Mouse (Mus musculus): Measurements from ENCODE around the gene Rsc1a1. TPM values are rescaled to one million over a fixed set of nuclear protein-coding genes. Genes with fewer than 3 reads are reported as not detected.

Rsc1a1 gene
- polyA plus RNA-seq, 1 experiment from 2014 or later, result not detected

GRCm38 (mm10) chr4:141663122-141663931, 22.1 kb downstream of the Rsc1a1 start:
- Histone ChIP-seq H3K4me2 (replicated peaks) (peak overlapping the region; percentile 69), H3K9me3 (no peaks in the 10 kb centered on the region), H3K27me3 (no peaks in the 10 kb centered on the region), H3K9ac (replicated peaks) (peak overlapping the region; percentile 94), H3K36me3 (no peaks in the 10 kb centered on the region; the same call in 1 of the 2 replicates), H3K27ac (replicated peaks) (peak overlapping the region; percentile 74), H3K4me1 (peaks cover 17% of the 10 kb centered on the region), H3K4me3 (peak overlapping the region; percentile 93)
- WGBS, result 4% methylated on average over 46 of the region's 47 CpGs
- peak; percentile 33 for ATAC-seq (replicated peaks)

- H3K9me3 ChIP-seq, result no peaks in the 10 kb centered on the region
- WGBS, result 85% methylated on average over 11 of the region's 11 CpGs
- H3K27me3 ChIP-seq, result no peaks in the 10 kb centered on the region
- H3K4me2 ChIP-seq (replicated peaks), result no peak overlapping the region
- no peak for ATAC-seq (replicated peaks)
- no peaks in the 10 kb centered on the region; the same call in 1 of the 2 replicates for H3K36me3 ChIP-seq
- H3K4me3 ChIP-seq, result no peak overlapping the region
- no peak overlapping the region for H3K27ac ChIP-seq (replicated peaks)
- peaks cover 17% of the 10 kb centered on the region for H3K4me1 ChIP-seq
- H3K9ac ChIP-seq (replicated peaks), result no peak overlapping the region
These were observed 24.5 kb downstream of the Rsc1a1 start for GRCm38 (mm10) chr4:141660884-141661283.

- Histone ChIP-seq H3K4me1 (peaks cover 13% of the 10 kb centered on the region), H3K27me3 (no peaks in the 10 kb centered on the region), H3K4me3 (no peak overlapping the region), H3K4me2 (replicated peaks) (no peak overlapping the region), H3K9me3 (no peaks in the 10 kb centered on the region), H3K27ac (replicated peaks) (no peak overlapping the region), H3K36me3 (no peaks in the 10 kb centered on the region; the same call in 1 of the 2 replicates), H3K9ac (replicated peaks) (no peak overlapping the region)
- ATAC-seq (replicated peaks), result no peak
- WGBS, result 72% methylated on average over 4 of the region's 4 CpGs
These were observed 25.7 kb downstream of the Rsc1a1 start for GRCm38 (mm10) chr4:141659739-141660138.

GRCm38 (mm10) chr4:141658846-141659484, 26.4 kb downstream of the Rsc1a1 start:
- Histone ChIP-seq H3K27me3 (no peaks in the 10 kb centered on the region), H3K9me3 (no peaks in the 10 kb centered on the region), H3K36me3 (no peaks in the 10 kb centered on the region; the same call in 1 of the 2 replicates), H3K9ac (replicated peaks) (no peak overlapping the region), H3K4me3 (no peak overlapping the region), H3K4me1 (peaks cover 8% of the 10 kb centered on the region), H3K4me2 (replicated peaks) (no peak overlapping the region), H3K27ac (replicated peaks) (no peak overlapping the region)
- WGBS, result 93% methylated on average over 6 of the region's 6 CpGs
- ATAC-seq (replicated peaks), result no peak

GRCm38 (mm10) chr4:141656932-141657331, 28.5 kb downstream of the Rsc1a1 start:
- Histone ChIP-seq H3K27me3 (no peaks in the 10 kb centered on the region), H3K4me1 (no peaks in the 10 kb centered on the region), H3K9me3 (no peaks in the 10 kb centered on the region), H3K36me3 (peaks cover 10% of the 10 kb centered on the region; the same call in 1 of the 2 replicates), H3K4me2 (replicated peaks) (no peak overlapping the region), H3K9ac (replicated peaks) (no peak overlapping the region), H3K4me3 (no peak overlapping the region), H3K27ac (replicated peaks) (no peak overlapping the region)
- WGBS, result 84% methylated on average over 8 of the region's 8 CpGs
- ATAC-seq (replicated peaks), result no peak

GRCm38 (mm10) chr4:141655908-141656608, 29.3 kb downstream of the Rsc1a1 start:
- 87% methylated on average over 12 of the region's 12 CpGs for WGBS
- Histone ChIP-seq H3K4me1 (no peaks in the 10 kb centered on the region), H3K4me3 (no peak overlapping the region), H3K9me3 (no peaks in the 10 kb centered on the region), H3K27me3 (no peaks in the 10 kb centered on the region), H3K27ac (replicated peaks) (no peak overlapping the region), H3K9ac (replicated peaks) (no peak overlapping the region), H3K4me2 (replicated peaks) (no peak overlapping the region), H3K36me3 (peaks cover 10% of the 10 kb centered on the region; the same call in 1 of the 2 replicates)
- no peak for ATAC-seq (replicated peaks)

- Histone ChIP-seq H3K4me1 (peaks cover 2% of the 10 kb centered on the region), H3K4me3 (no peak overlapping the region), H3K9me3 (no peaks in the 10 kb centered on the region), H3K36me3 (peaks cover 10% of the 10 kb centered on the region; the same call in 1 of the 2 replicates), H3K27me3 (no peaks in the 10 kb centered on the region), H3K4me2 (replicated peaks) (no peak overlapping the region), H3K27ac (replicated peaks) (no peak overlapping the region), H3K9ac (replicated peaks) (no peak overlapping the region)
- no peak for ATAC-seq (replicated peaks)
- 95% methylated on average over 6 of the region's 6 CpGs for WGBS
These were observed 30.9 kb downstream of the Rsc1a1 start for GRCm38 (mm10) chr4:141654509-141654908.

GRCm38 (mm10) chr4:141653813-141654212, 31.6 kb downstream of the Rsc1a1 start:
- Histone ChIP-seq H3K9me3 (no peaks in the 10 kb centered on the region), H3K9ac (replicated peaks) (no peak overlapping the region), H3K4me1 (peaks cover 9% of the 10 kb centered on the region), H3K36me3 (peaks cover 10% of the 10 kb centered on the region; the same call in 1 of the 2 replicates), H3K4me3 (no peak overlapping the region), H3K27ac (replicated peaks) (no peak overlapping the region), H3K4me2 (replicated peaks) (no peak overlapping the region), H3K27me3 (no peaks in the 10 kb centered on the region)
- ATAC-seq (replicated peaks), result no peak
- WGBS, result 87% methylated on average over 13 of the region's 13 CpGs

GRCm38 (mm10) chr4:141653044-141653443, 32.4 kb downstream of the Rsc1a1 start:
- H3K27me3 ChIP-seq, result no peaks in the 10 kb centered on the region
- H3K4me1 ChIP-seq, result peaks cover 10% of the 10 kb centered on the region
- no peaks in the 10 kb centered on the region for H3K9me3 ChIP-seq
- no peak overlapping the region for H3K4me3 ChIP-seq
- H3K27ac ChIP-seq (replicated peaks), result no peak overlapping the region
- peaks cover 10% of the 10 kb centered on the region; the same call in 1 of the 2 replicates for H3K36me3 ChIP-seq
- no peak overlapping the region for H3K4me2 ChIP-seq (replicated peaks)
- 93% methylated on average over 8 of the region's 8 CpGs for WGBS
- H3K9ac ChIP-seq (replicated peaks), result no peak overlapping the region
- no peak for ATAC-seq (replicated peaks)

- no peak overlapping the region for H3K4me2 ChIP-seq (replicated peaks)
These were observed 33.5 kb downstream of the Rsc1a1 start for GRCm38 (mm10) chr4:141651944-141652343.

GRCm38 (mm10) chr4:141651286-141651685, 34.1 kb downstream of the Rsc1a1 start:
- Histone ChIP-seq H3K27me3 (no peaks in the 10 kb centered on the region), H3K4me2 (replicated peaks) (no peak overlapping the region), H3K36me3 (peaks cover 10% of the 10 kb centered on the region; the same call in 1 of the 2 replicates), H3K9me3 (no peaks in the 10 kb centered on the region), H3K4me3 (no peak overlapping the region), H3K4me1 (peaks cover 10% of the 10 kb centered on the region), H3K9ac (replicated peaks) (no peak overlapping the region), H3K27ac (replicated peaks) (no peak overlapping the region)
- 89% methylated on average over 6 of the region's 6 CpGs for WGBS
- no peak for ATAC-seq (replicated peaks)

More at GRCm38 (mm10) chr4:141651944-141652343, 33.5 kb downstream of the Rsc1a1 start:
- ATAC-seq (replicated peaks), result no peak
- Histone ChIP-seq H3K27me3 (no peaks in the 10 kb centered on the region), H3K27ac (replicated peaks) (no peak overlapping the region), H3K9ac (replicated peaks) (no peak overlapping the region), H3K4me3 (no peak overlapping the region), H3K36me3 (peaks cover 10% of the 10 kb centered on the region; the same call in 1 of the 2 replicates), H3K9me3 (no peaks in the 10 kb centered on the region), H3K4me1 (peaks cover 10% of the 10 kb centered on the region)
- 86% methylated on average over 10 of the region's 10 CpGs for WGBS

- H3K9ac ChIP-seq (replicated peaks), result no peak overlapping the region
- WGBS, result 49% methylated on average over 6 of the region's 6 CpGs
- peaks cover 12% of the 10 kb centered on the region for H3K4me1 ChIP-seq
- no peak for ATAC-seq (replicated peaks)
- H3K36me3 ChIP-seq, result peaks cover 10% of the 10 kb centered on the region; the same call in 1 of the 2 replicates
- H3K27me3 ChIP-seq, result no peaks in the 10 kb centered on the region
- 0 out of 2 replicates have a peak overlapping the region, but pooled peaks have one; percentile 33 for H3K27ac ChIP-seq (replicated peaks)
- no peak overlapping the region for H3K4me3 ChIP-seq
- H3K9me3 ChIP-seq, result no peaks in the 10 kb centered on the region
- H3K4me2 ChIP-seq (replicated peaks), result no peak overlapping the region
These were observed 36.2 kb downstream of the Rsc1a1 start for GRCm38 (mm10) chr4:141649244-141649643.
